Mouse (Mus musculus) ES-E14 (cell line): ENCODE results near the gene 4930544G11Rik.

ENCODE experiments used
- CHD2 ChIP-seq: IDR thresholded peaks from 2 replicates; pipeline ENCODE4 v1.6.1; 2014; ENCODE audit warnings: mild to moderate bottlenecking, low read depth, low read length, inconsistent platforms
- HCFC1 ChIP-seq: IDR thresholded peaks from 2 replicates; pipeline ENCODE4 v1.6.1; 2012; ENCODE audit warnings: low read length, inconsistent platforms, borderline replicate concordance; ENCODE audit not compliant: insufficient read depth
- MAFK ChIP-seq: IDR thresholded peaks from 2 replicates; pipeline ENCODE4 v1.6.1; 2014; ENCODE audit warnings: mild to moderate bottlenecking, low read depth, low read length, inconsistent platforms; ENCODE audit not compliant: insufficient read depth
- ZC3H11A ChIP-seq: IDR thresholded peaks from 2 replicates; pipeline ENCODE4 v1.6.1; 2012; ENCODE audit warnings: low read depth, mild to moderate bottlenecking, inconsistent platforms, low read length, borderline replicate concordance
- ZNF384 ChIP-seq: IDR thresholded peaks from 2 replicates; pipeline ENCODE4 v1.6.1; 2012; ENCODE audit warnings: low read depth, low read length, inconsistent platforms

- no peak for TF ChIP-seq HCFC1
- no peak for TF ChIP-seq MAFK
- no peak for TF ChIP-seq CHD2
- no peak for TF ChIP-seq ZC3H11A
- no peak for TF ChIP-seq ZNF384
Observed at GRCm38 (mm10) chr6:65970410-65970809, 18.0 kb downstream of the 4930544G11Rik start.
